ENCODE assay signal across 1 mouse cellular context in genomic region chr7:6773865-6774413, GRCm38 (mm10). TPM values are rescaled to one million over a fixed set of nuclear protein-coding genes. Genes with fewer than 3 reads are reported as not detected.
"Had no signal": no experiment of that assay in that cellular context is flagged by ENCODE, and none has a peak within 500 bp of the region (broad histone marks: within the 10 kb centered on the region; RNA-seq: fewer than 3 reads in every experiment).

No protein-coding gene starts in this region.

RNA-seq across cellular contexts. Expression of gene Usp29, which starts 43.6 kb away (rescaled TPM):
- polyA plus RNA-seq: thymus, adult 2 months had no signal
